Mouse (Mus musculus): ENCODE measurements at regions not wholly inside any gene's neighbourhood (a gene's known extent, or its start where the extent isn't known, plus 50 kb on each side); places are given as distances from the start of the nearest gene placed in this dataset.

DNA sequence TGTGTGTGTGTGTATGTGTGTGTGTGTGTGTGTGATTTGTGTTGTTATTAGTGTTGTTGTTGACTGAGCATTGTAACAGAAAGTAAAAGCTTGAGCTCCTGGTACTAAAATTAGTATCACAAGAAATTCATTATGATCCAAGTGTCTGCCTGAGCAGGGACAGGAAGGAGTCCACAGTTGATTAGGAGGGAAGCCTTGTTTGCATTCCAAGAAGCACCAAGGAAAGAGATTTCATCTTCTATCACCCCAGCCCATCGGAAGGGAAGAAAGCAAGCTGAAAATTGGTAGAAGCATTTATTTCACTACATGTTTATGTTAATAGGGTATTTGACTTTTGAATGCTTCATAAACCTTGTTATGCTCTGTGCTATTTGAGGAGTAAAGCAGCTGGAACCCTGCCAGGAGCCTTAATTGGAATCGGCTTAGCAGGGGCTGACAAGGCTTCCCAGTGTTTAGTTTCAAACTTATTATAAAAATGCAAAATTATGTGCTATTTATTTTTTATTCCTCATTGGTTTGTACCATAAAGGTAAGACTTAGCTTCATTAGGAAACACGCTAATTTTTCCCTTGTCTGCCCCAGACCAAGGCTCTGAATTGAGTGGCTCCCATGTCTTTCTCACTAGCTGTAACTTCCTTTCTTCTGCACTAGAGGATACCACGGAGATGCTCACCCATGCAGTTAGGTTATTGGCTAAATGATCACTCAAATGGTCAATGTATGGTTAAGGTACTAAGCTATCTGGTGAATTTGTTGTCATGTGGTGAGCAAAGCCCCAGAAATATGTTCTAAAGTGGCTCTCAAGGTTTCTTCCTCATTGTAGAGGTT is 318.6 kb downstream of the Serpinb8 start:
- TF ChIP-seq CTCF (IDR thresholded peaks at IDR 0.05; ENCODE audit: low read depth) = no peak
- no peak for TF ChIP-seq EP300 (optimal IDR thresholded peaks at IDR 0.05)
